Mouse (Mus musculus): ENCODE measurements around the gene Dpp9.

Gene Dpp9

DNA sequence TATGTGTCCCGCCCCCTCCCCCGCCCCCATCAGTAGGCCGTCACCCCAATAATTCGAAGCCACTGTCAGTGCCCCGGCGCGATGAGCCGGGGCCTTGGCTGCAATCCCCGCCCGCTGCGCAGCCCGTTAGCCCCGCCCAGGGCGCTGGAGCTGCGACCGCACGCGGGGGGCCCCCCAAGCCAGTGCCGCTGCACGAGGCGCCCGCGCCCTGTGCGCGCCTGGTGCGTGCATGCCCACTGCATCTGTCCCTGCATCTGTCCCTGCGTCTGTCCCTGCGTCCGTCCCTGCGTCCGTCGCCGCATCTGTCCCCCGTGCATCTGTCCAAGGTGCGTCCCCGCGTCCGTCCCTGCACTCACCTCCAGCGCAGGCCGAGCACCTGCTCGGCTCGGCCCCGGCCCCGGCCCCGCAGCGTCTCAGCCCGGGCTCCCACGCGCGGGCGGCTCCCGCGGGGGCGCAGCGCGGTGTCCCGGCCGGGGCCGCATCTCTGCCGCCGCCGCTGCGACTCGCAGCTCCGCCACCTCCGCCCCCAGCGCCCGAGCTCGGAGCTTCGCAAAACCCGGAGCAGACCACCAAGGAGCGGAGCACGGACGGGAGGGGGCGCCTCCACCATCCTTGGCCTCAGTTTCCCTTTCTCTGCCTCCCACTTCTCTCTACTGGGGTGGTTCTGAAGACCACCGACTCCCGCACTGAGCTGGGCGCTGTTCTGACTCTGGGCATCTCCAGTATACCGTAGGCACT lies 78.7 kb downstream of the Dpp9 start, which contains the start of gene Sema6b:
Sema6b (minus strand) TSS at position 486 of the 738 bp plus-strand sequence.
- in situ Hi-C loops (cut with MboI, MseI), result no loop called here

DNA sequence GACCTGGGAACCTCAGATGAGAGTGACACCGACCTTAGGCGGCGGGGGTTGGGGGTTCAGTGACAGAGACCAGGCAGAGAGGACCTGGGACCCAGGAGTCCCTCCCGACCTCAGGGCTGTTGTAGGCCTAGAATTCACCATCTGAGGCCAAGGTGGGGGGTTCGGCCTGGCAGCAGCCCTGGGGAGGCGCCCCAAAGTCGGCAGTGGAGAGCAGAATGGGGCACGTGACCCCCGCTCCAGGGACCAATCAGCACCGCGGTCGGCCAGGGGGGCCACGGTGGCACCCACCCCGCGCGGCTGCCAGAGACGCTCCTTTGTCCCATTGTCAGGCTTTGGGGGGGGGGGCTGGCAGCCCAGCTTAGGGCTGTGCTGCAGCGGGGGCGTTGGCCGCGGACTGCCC lies 79.3 kb downstream of the Dpp9 start:
- in situ Hi-C loops (cut with MboI, MseI), result no loop called here

DNA sequence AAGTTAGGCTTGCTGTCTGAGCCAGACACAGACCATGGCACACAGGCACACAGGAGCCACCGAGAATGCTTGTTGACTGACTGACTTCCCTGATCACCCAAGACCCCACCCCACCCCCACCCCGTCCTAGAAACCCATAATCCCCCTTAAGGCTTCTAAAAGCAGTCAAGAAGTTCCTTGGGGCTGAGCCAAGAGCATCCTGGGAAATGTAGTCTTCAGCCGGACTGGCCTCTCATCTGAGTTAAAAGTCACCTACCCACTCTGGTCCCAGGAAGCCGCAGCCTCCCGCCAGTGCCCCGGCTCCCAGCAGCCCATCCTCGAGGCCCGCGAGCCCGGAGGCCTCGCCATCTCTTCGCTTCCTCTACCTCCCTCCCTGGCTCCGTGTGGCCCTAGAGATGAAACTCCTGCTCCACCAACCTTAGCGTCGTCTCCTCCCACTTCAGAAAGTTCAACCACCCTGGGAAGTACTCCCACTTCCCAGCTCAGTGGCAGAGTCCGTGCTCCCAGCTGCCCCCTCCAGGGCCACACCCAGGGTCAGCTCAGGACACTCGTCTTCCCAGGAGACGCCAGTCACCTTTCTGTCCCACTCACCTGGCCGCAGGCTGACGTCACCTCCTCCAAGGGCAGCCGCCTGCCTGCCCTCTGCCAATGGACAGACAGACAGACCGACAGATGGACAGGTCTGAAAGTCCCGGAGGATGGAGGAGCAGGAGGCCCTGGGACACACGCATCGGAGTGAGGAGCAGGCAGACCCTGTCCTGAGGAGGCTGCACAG lies 80.7 kb downstream of the Dpp9 start:
- in situ Hi-C loops (cut with MboI, MseI), result no loop called here
